Mouse (Mus musculus) neural tube, embryonic 10.5 days (tissue): ENCODE measurements at regions not wholly inside any gene's neighbourhood (a gene's known extent, or its start where the extent isn't known, plus 50 kb on each side); places are given as distances from the start of the nearest gene placed in this dataset.
"Not testable (repeated sequence)": the region's sequence is repeated elsewhere in the genome, so short reads cannot be mapped to it uniquely, and the experiment has no call there.

Experiments
- DNase-seq: peaks from one replicate; pipeline ENCODE4 v3.0.0-alpha.2; 2017; ENCODE audit warnings: low spot score; ENCODE audit errors: extremely low spot score

- DNase-seq, result not testable (repeated sequence)
Measured at GRCm38 (mm10) chr4:9724801-9725200, 1149.5 kb upstream of the 2610301B20Rik start.

- DNase-seq, result no peak
Measured at GRCm38 (mm10) chr4:9737691-9738090, 1136.6 kb upstream of the 2610301B20Rik start.

DNA sequence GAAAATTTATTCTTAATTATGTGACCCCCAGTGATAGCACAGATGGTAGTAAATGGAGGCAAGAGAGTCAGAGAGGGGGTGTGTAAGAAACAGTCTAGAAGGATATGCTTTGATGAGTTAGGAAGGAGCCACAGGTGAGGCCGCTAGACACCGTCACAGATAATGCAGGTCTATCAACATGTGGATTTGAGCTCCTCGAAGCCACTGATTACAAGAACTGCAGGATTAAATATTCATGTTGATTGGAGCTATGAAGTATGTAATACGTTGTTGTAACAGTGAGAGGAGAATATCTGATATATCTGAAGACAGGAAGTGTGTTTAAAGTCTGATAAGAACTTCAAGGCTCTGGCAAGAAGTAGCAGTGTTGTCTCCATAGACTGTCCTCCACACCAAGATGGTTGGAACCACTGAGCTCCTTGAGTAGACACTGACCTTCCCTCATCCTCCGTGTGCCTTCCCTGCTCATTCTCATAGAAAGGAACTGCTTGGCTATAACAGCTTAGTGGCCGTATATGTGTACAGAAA lies 1126.8 kb upstream of the 2610301B20Rik start:
- DNase-seq, result no peak

DNA sequence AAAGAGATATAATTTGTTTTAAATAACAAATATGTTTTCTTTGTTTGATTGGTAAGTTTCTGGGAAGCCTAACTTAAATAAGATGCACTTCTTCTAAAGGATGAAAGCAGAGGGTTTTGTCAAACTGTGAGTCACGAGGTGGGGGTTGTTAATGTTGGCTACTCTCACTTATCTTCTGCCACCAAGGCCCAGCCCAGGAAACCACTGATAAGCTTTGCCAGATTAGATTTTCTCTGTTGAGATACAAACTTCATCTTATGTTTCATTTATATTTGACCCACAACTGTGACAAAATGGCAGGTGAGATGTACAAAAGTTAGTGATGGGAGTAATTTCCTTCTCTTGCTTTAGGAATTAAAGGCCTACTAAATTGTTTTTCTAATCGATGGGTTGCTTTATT lies 1126.2 kb upstream of the 2610301B20Rik start:
- no peak for DNase-seq

DNA sequence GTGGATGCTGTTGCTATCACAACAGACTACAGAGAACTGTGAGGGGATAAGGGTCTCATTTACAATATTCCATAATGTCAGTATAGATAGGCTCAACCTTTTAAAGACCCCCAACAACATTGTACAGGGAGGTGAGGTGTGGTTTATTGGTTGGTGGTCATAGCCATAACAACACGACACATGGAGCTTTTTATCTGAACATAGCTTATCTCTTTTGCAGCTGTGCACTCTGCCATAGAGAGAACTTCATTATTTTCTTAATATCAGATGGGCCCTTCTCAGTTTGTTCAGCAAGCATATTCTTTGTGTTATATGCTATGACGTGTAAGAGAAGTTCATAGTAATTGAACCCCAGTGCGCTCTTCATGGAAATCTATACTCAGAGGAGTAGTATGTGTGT lies 1124.4 kb upstream of the 2610301B20Rik start:
- DNase-seq, result no peak

DNA sequence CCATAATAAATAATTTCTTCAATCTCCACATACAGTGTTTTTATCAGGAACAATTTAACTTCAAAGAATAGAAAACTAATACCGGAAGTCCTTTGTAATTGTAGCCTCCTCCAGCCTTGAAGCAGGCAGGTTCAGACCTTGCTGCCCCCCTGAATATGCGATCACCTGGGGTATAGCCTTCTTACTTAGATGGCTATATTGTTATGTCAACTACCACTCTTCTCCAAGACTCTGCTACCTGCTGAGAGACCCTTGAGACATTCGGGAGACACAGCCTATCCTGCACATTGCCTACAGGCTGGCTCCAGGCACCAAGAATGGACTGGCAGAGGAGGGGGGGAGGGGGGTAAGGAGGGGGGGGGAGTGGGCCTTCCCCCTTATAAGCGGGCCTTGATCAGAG lies 1123.9 kb upstream of the 2610301B20Rik start:
- no peak for DNase-seq

DNA sequence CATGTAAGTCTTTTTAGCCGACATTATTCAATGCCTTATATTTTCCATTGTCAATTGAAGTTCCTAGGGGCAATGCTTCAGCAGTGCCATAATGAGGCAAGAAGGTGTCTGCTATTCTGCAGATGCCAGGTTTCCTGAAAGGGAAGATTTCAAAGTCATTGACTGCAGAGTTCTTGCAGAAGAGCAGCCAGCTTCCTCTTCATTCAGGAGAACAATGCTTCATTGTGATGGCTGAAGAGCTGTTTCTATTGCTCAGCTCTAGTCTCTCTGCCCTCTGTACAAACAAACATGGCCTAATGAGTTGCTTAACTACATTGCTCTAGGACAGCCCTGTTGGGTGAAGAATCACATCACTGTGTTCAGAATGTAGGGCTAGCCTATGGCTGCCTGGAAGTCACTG lies 1111.0 kb upstream of the 2610301B20Rik start:
- DNase-seq, result no peak

GRCm38 (mm10) chr4:9769633-9770205 lies 1104.6 kb upstream of the 2610301B20Rik start:
- peak; percentile 30 for DNase-seq

DNA sequence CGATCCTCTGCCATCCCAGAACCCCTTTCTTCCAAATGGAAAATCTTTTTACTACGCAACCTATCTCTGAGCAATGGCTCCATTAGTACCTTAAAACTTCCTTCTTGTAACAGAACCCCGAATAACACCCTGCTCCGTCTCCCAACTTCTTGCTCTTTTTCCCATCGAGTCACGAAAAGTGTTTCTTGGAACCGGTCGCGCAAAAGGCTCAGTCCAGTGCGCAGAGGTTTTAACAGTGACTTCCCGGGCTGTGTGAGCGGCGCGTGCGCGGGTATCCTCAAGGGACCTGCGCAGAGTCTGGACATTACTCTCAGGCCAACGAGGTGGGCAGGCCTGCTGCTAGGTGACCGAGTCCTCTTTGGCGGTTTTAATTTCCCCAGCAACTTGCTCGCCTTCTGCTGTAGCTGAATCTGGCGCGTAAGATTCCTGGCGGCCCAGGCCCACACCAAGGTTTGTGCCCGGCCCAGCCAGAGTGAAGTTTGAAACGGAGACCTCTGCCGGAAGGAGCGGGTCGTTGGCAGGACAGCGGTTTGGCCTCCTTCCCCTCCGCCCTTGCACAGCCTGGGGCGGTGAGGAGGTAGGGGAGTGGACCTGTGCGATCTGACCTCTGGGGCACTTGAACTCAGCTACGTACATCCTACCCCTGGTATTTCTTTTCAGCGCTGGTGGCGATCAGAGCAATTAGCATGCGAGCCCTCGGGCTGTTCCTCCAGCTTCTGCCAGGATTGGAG lies 1103.8 kb upstream of the 2610301B20Rik start:
- DNase-seq, result peak; percentile 87

DNA sequence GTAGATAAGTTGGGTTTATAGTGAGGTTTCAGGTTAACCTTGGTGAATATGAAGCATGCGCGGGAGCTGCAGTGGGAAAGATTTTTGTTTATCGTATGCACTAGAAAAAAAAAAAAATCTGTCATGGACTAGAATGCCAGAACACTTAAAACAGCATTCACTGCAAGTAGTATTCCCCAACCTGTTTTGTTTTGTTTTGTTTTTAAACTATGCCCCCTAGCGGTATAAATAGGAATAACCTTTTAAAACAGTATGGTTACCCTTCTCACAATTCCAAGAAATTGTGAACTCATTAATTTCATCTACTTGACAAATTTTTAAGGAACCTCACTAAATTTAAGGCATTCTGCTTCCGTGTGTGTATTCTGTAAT lies 1103.2 kb upstream of the 2610301B20Rik start:
- no peak for DNase-seq

DNA sequence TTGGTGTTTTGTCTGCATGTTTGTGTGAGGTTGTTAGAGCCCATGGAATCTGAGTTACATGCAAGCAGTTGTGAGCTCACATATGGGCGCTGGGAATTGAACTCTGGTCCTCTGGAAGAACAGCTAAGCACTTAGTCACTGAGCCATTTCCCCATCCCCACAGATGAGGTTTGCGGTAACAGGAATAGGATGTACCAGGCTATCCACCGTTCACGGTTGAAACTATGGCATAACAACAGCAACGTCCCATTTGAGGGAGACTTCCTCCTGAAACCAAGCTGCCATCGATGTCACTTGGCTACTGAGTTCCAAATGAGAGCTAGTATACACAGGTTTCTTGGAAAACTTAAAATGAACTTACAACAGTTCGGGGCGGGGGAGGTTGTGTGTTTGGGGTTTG lies 1095.9 kb upstream of the 2610301B20Rik start:
- no peak for DNase-seq

GRCm38 (mm10) chr4:9779594-9779993 lies 1094.7 kb upstream of the 2610301B20Rik start:
- no peak for DNase-seq

- peak; percentile 66 for DNase-seq
Measured at GRCm38 (mm10) chr4:9780179-9780578, 1094.1 kb upstream of the 2610301B20Rik start.

GRCm38 (mm10) chr4:9781318-9781717 lies 1093.0 kb upstream of the 2610301B20Rik start:
- no peak for DNase-seq

- DNase-seq, result no peak
Measured at GRCm38 (mm10) chr4:9787795-9788365, 1086.4 kb upstream of the 2610301B20Rik start.

DNA sequence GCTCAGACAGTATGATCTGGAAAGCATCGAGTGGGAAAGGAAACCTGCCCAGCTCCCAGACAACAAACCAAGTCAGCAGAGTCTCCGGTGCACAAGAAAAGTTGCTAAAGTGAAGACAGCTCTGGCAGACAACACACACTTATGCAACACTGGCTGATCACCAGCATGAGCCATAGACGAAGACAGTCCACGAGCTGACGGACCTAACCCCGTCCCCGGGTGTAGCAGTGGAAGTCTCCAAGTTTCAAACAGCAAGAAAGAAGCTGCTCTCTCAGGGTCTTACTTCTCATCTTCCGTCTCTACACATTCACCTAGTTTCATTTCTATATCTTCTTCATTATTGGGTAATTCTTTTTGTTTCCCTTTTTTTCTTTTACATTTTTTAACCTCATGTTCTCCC lies 1083.8 kb upstream of the 2610301B20Rik start:
- no peak for DNase-seq
